Mouse (Mus musculus): ENCODE results near the gene Nradd. TPM values are rescaled to one million over a fixed set of nuclear protein-coding genes. Genes with fewer than 3 reads are reported as not detected.

Nradd gene
- total RNA-seq, 4 experiments from 2014 or later = 0.27 to 0.88 (median 0.44) TPM

- DNase-seq (ENCODE audit: low spot score in 2 of 2) = no peak
Measured at GRCm38 (mm10) chr9:110611471-110611870, 12.8 kb downstream of the Nradd start.

- DNase-seq (ENCODE audit: low spot score in 2 of 2) = no peak
Measured at GRCm38 (mm10) chr9:110583521-110583920, 40.7 kb downstream of the Nradd start.

- no peak for DNase-seq (ENCODE audit: low spot score in 2 of 2)
Measured at GRCm38 (mm10) chr9:110582161-110582560, 42.1 kb downstream of the Nradd start.

Small RNA genes lying within 50 kb of the gene (microRNA-seq; reads per million reads assigned to microRNA genes)
- gene Mir8107 = not detected

Other genes starting within 250 kb of the Nradd start
- 1 to 10 TPM; 7.6 to 9.9 (median 8.4) TPM for gene Ptpn23, start 216.2 kb downstream of the Nradd start, total RNA-seq (2022)
- not detected for gene Ngp, start 204.7 kb downstream of the Nradd start, total RNA-seq (2022)
- 1 to 10 TPM; 5.2 to 7.9 (median 6.6) TPM for gene Klhl18, start 147.8 kb downstream of the Nradd start, total RNA-seq (2022)
- gene Kif9, start 147.5 kb downstream of the Nradd start, total RNA-seq (2022) = under 1 TPM in 1 of 4 experiments, not detected in 3; 0.12 TPM
- gene Setd2, start 91.9 kb downstream of the Nradd start, total RNA-seq (2022) = 10 to 100 TPM; 19.6 to 27.3 (median 25.4) TPM
- gene Nbeal2, start 29.7 kb upstream of the Nradd start, total RNA-seq (2022) = 1 to 10 TPM; 2.1 to 4.2 (median 3.1) TPM
- 10 to 100 TPM; 38.8 to 53.8 (median 47.0) TPM for gene Ccdc12, start 32.1 kb upstream of the Nradd start, total RNA-seq (2022)
- 100 to 1,000 TPM; 644 to 855 (median 660) TPM for gene Myl3, start 117.4 kb upstream of the Nradd start, total RNA-seq (2022)
- 1 to 10 TPM in 2 of 4 experiments, under 1 TPM in 2; 0.44 to 1.4 (median 1.0) TPM for gene Pth1r, start 122.7 kb upstream of the Nradd start, total RNA-seq (2022)
- gene Prss42, start 173.7 kb upstream of the Nradd start, total RNA-seq (2022) = not detected
- not detected for gene Prss44, start 189.5 kb upstream of the Nradd start, total RNA-seq (2022)
- not detected for gene Prss43, start 202.2 kb upstream of the Nradd start, total RNA-seq (2022)
- not detected for gene Prss45, start 210.1 kb upstream of the Nradd start, total RNA-seq (2022)
- gene Prss46, start 220.1 kb upstream of the Nradd start, total RNA-seq (2022) = not detected
- gene Prss50, start 233.5 kb upstream of the Nradd start, total RNA-seq (2022) = not detected